Mouse (Mus musculus): Measurements from ENCODE around the gene Ntn3. TPM values are rescaled to one million over a fixed set of nuclear protein-coding genes. Genes with fewer than 3 reads are reported as not detected.
A peak's percentile ranks its signal among the peaks of the same experiment; 100 is the strongest.

Ntn3 gene
- polyA plus RNA-seq, 1 experiment from 2014 or later = 3.8 TPM

GRCm38 (mm10) chr17:24167891-24168505, 41.3 kb downstream of the Ntn3 start:
- peak overlapping the region; percentile 90 for H3K4me3 ChIP-seq
- H3K36me3 ChIP-seq = peaks cover 35% of the 10 kb centered on the region
- DNase-seq (ENCODE audit: low spot score) = no peak
- H3K4me1 ChIP-seq = peaks cover 33% of the 10 kb centered on the region
- H3K27me3 ChIP-seq (ENCODE audit: low read depth, poor library complexity, severe bottlenecking) = no peaks in the 10 kb centered on the region
- peak overlapping the region; percentile 100 for H3K27ac ChIP-seq (replicated peaks)
- H3K9me3 ChIP-seq (replicated peaks) = no peaks in the 10 kb centered on the region
- WGBS = 71% methylated on average over 7 of the region's 7 CpGs

GRCm38 (mm10) chr17:24167120-24167519, 42.2 kb downstream of the Ntn3 start:
- Histone ChIP-seq H3K27ac (replicated peaks) (no peak overlapping the region), H3K4me1 (peaks cover 41% of the 10 kb centered on the region), H3K27me3 (ENCODE audit: low read depth, poor library complexity, severe bottlenecking) (no peaks in the 10 kb centered on the region), H3K4me3 (peak overlapping the region; percentile 90; the same call in 1 of the 2 replicates), H3K36me3 (peaks cover 35% of the 10 kb centered on the region), H3K9me3 (replicated peaks) (no peaks in the 10 kb centered on the region)
- no peak for DNase-seq (ENCODE audit: low spot score)
- WGBS = 93% methylated on average over 6 of the region's 6 CpGs

GRCm38 (mm10) chr17:24164566-24165259, 44.6 kb downstream of the Ntn3 start:
- H3K4me1 ChIP-seq = peaks cover 35% of the 10 kb centered on the region
- no peak for DNase-seq (ENCODE audit: low spot score)
- H3K36me3 ChIP-seq = peaks cover 35% of the 10 kb centered on the region
- no peaks in the 10 kb centered on the region for H3K27me3 ChIP-seq (ENCODE audit: low read depth, poor library complexity, severe bottlenecking)
- WGBS = 82% methylated on average over 11 of the region's 11 CpGs
- no peak overlapping the region for H3K27ac ChIP-seq (replicated peaks)
- H3K4me3 ChIP-seq = no peak overlapping the region
- H3K9me3 ChIP-seq (replicated peaks) = no peaks in the 10 kb centered on the region

- 1% methylated on average over 47 of the region's 47 CpGs for WGBS
- Histone ChIP-seq H3K27me3 (ENCODE audit: low read depth, poor library complexity, severe bottlenecking) (no peaks in the 10 kb centered on the region), H3K9me3 (replicated peaks) (no peaks in the 10 kb centered on the region), H3K4me3 (peak within 1 kb of the TSS; percentile 84), H3K4me1 (peaks cover 32% of the 10 kb centered on the region), H3K27ac (replicated peaks) (peak within 1 kb of the TSS; percentile 86), H3K36me3 (peaks cover 35% of the 10 kb centered on the region)
- DNase-seq (ENCODE audit: low spot score) = peak; percentile 98
These were observed 46.0 kb downstream of the Ntn3 start, which contains the start of gene Amdhd2 for GRCm38 (mm10) chr17:24163176-24163962. Gene Amdhd2, minus strand, starts transcription at chr17:24163766.

- Histone ChIP-seq H3K9me3 (replicated peaks) (no peaks in the 10 kb centered on the region), H3K27me3 (ENCODE audit: low read depth, poor library complexity, severe bottlenecking) (no peaks in the 10 kb centered on the region), H3K36me3 (peaks cover 35% of the 10 kb centered on the region), H3K4me3 (peak overlapping the region; percentile 84), H3K27ac (replicated peaks) (peak overlapping the region; percentile 86), H3K4me1 (peaks cover 25% of the 10 kb centered on the region)
- whole genome bisulfite sequencing = 34% methylated on average over 17 of the region's 17 CpGs
- no peak for DNase-seq (ENCODE audit: low spot score)
These were observed 46.7 kb downstream of the Ntn3 start for GRCm38 (mm10) chr17:24162584-24163175.

- Histone ChIP-seq H3K27ac (replicated peaks) (no peak overlapping the region), H3K9me3 (replicated peaks) (no peaks in the 10 kb centered on the region), H3K27me3 (ENCODE audit: low read depth, poor library complexity, severe bottlenecking) (no peaks in the 10 kb centered on the region), H3K4me3 (0 out of 2 replicates have a peak overlapping the region, but pooled peaks have one; percentile 0), H3K4me1 (peaks cover 20% of the 10 kb centered on the region), H3K36me3 (peaks cover 34% of the 10 kb centered on the region)
- DNase-seq (ENCODE audit: low spot score) = no peak
- 84% methylated on average over 5 of the region's 5 CpGs for WGBS
These were observed 47.9 kb downstream of the Ntn3 start for GRCm38 (mm10) chr17:24161466-24161865.

GRCm38 (mm10) chr17:24157526-24157925, 51.8 kb downstream of the Ntn3 start:
- no peaks in the 10 kb centered on the region for H3K27me3 ChIP-seq (ENCODE audit: low read depth, poor library complexity, severe bottlenecking)
- 94% methylated on average over 4 of the region's 4 CpGs for WGBS
- H3K27ac ChIP-seq (replicated peaks) = no peak overlapping the region
- H3K36me3 ChIP-seq = peaks cover 27% of the 10 kb centered on the region
- peaks cover 6% of the 10 kb centered on the region for H3K4me1 ChIP-seq
- no peaks in the 10 kb centered on the region for H3K9me3 ChIP-seq (replicated peaks)
- no peak for DNase-seq (ENCODE audit: low spot score)
- H3K4me3 ChIP-seq = no peak overlapping the region

- H3K4me3 ChIP-seq = no peak overlapping the region
- H3K9me3 ChIP-seq (replicated peaks) = no peaks in the 10 kb centered on the region
- 90% methylated on average over 6 of the region's 6 CpGs for WGBS
- DNase-seq (ENCODE audit: low spot score) = no peak
- H3K27me3 ChIP-seq (ENCODE audit: low read depth, poor library complexity, severe bottlenecking) = no peaks in the 10 kb centered on the region
- peaks cover 27% of the 10 kb centered on the region for H3K36me3 ChIP-seq
- H3K27ac ChIP-seq (replicated peaks) = no peak overlapping the region
- peaks cover 6% of the 10 kb centered on the region for H3K4me1 ChIP-seq
These were observed 52.2 kb downstream of the Ntn3 start for GRCm38 (mm10) chr17:24157121-24157520.

- peaks cover 27% of the 10 kb centered on the region for H3K36me3 ChIP-seq
- peaks cover 13% of the 10 kb centered on the region for H3K4me1 ChIP-seq
- H3K4me3 ChIP-seq = no peak overlapping the region
- DNase-seq (ENCODE audit: low spot score) = no peak
- no peaks in the 10 kb centered on the region for H3K27me3 ChIP-seq (ENCODE audit: low read depth, poor library complexity, severe bottlenecking)
- H3K9me3 ChIP-seq (replicated peaks) = no peaks in the 10 kb centered on the region
- H3K27ac ChIP-seq (replicated peaks) = no peak overlapping the region
- 85% methylated on average over 3 of the region's 3 CpGs for WGBS
These were observed 52.9 kb downstream of the Ntn3 start for GRCm38 (mm10) chr17:24156394-24156793.

GRCm38 (mm10) chr17:24155742-24156141, 53.6 kb downstream of the Ntn3 start:
- Histone ChIP-seq H3K4me1 (peaks cover 15% of the 10 kb centered on the region), H3K36me3 (peaks cover 27% of the 10 kb centered on the region), H3K27ac (replicated peaks) (no peak overlapping the region), H3K27me3 (ENCODE audit: low read depth, poor library complexity, severe bottlenecking) (no peaks in the 10 kb centered on the region), H3K9me3 (replicated peaks) (no peaks in the 10 kb centered on the region), H3K4me3 (no peak overlapping the region)
- DNase-seq (ENCODE audit: low spot score) = no peak
- 90% methylated on average over 9 of the region's 9 CpGs for WGBS

- no peak overlapping the region for H3K4me3 ChIP-seq
- peaks cover 27% of the 10 kb centered on the region for H3K36me3 ChIP-seq
- no peaks in the 10 kb centered on the region for H3K27me3 ChIP-seq (ENCODE audit: low read depth, poor library complexity, severe bottlenecking)
- H3K27ac ChIP-seq (replicated peaks) = no peak overlapping the region
- DNase-seq (ENCODE audit: low spot score) = no peak
- WGBS = 76% methylated on average over 3 of the region's 3 CpGs
- H3K9me3 ChIP-seq (replicated peaks) = no peaks in the 10 kb centered on the region
- peaks cover 15% of the 10 kb centered on the region for H3K4me1 ChIP-seq
These were observed 54.9 kb downstream of the Ntn3 start for GRCm38 (mm10) chr17:24154463-24154862.
